Mouse (Mus musculus) small intestine, adult 2 months (tissue): Measurements from ENCODE around the gene Ccl28.

Experiments
- CTCF ChIP-seq: fragments of 200-500 bp; IDR thresholded peaks from 2 replicates; pipeline ENCODE4 v1.5.1; 2012; ENCODE audit warnings: low read depth, mild to moderate bottlenecking, control low read depth, inconsistent platforms, low read length, moderate library complexity, mixed read lengths; ENCODE audit not compliant: insufficient replicate concordance, insufficient read length; ENCODE audit errors: extremely low read depth
- POLR2A ChIP-seq: fragments of 200-500 bp; IDR thresholded peaks from 2 replicates; pipeline ENCODE4 v1.6.1; 2012; ENCODE audit warnings: low read depth, mild to moderate bottlenecking, control low read depth, inconsistent platforms, low read length, moderate library complexity

GRCm38 (mm10) chr13:119618841-119619240, 4.8 kb upstream of the Ccl28 start:
- TF ChIP-seq CTCF, result no peak
- no peak for TF ChIP-seq POLR2A
